Mouse (Mus musculus): Measurements from ENCODE around the gene Smyd3.

Smyd3 gene

GRCm38 (mm10) chr1:178942251-178942963 is 575.4 kb downstream of the Smyd3 start:
- DNase-seq (ENCODE audit: low read depth) = no peak

- DNase-seq (ENCODE audit: low read depth) = no peak
These were observed 577.5 kb downstream of the Smyd3 start for GRCm38 (mm10) chr1:178940353-178940752.

GRCm38 (mm10) chr1:178936976-178937375 is 580.9 kb downstream of the Smyd3 start:
- no peak for DNase-seq (ENCODE audit: low read depth)

GRCm38 (mm10) chr1:178936457-178936856 is 581.4 kb downstream of the Smyd3 start:
- peak; percentile 3 for DNase-seq (ENCODE audit: low read depth)

- no peak for DNase-seq (ENCODE audit: low read depth)
These were observed 583.7 kb downstream of the Smyd3 start for GRCm38 (mm10) chr1:178933953-178934637.

- no peak for DNase-seq (ENCODE audit: low read depth)
These were observed 588.3 kb downstream of the Smyd3 start for GRCm38 (mm10) chr1:178929531-178929930.

- DNase-seq (ENCODE audit: low read depth) = no peak
These were observed 593.2 kb downstream of the Smyd3 start for GRCm38 (mm10) chr1:178924492-178925183.

GRCm38 (mm10) chr1:178917194-178917902 is 600.5 kb downstream of the Smyd3 start:
- DNase-seq (ENCODE audit: low read depth) = no peak

GRCm38 (mm10) chr1:178915056-178915455 is 602.8 kb downstream of the Smyd3 start:
- DNase-seq (ENCODE audit: low read depth) = no peak

GRCm38 (mm10) chr1:178912936-178913716 is 604.7 kb downstream of the Smyd3 start:
- no peak for DNase-seq (ENCODE audit: low read depth)

GRCm38 (mm10) chr1:178910951-178911350 is 606.9 kb downstream of the Smyd3 start:
- no peak for DNase-seq (ENCODE audit: low read depth)
